Mouse (Mus musculus): ENCODE measurements around the gene Srf. TPM values are rescaled to one million over a fixed set of nuclear protein-coding genes. Genes with fewer than 3 reads are reported as not detected.

Srf gene
- 30.2 TPM for polyA plus RNA-seq (2014; fragmentation: Illumina TruSeq; extraction: RNeasy Lipid Tissue Mini Kit (QIAGEN cat#74804); ENCODE audit: low read depth, low replicate concordance)

GRCm38 (mm10) chr17:46555673-46556583 lies at the start of gene Srf:
Gene Srf, minus strand, starts transcription at chr17:46556175.

GRCm38 (mm10) chr17:46545813-46546564 lies 10.0 kb downstream of the Srf start, which contains the start of gene Cul9:
Gene Cul9, minus strand, starts transcription at chr17:46546388.

Other genes starting within 250 kb of the Srf start
- 6.6 TPM for gene Abcc10, start 227.8 kb downstream of the Srf start, polyA plus RNA-seq (2014; fragmentation: Illumina TruSeq; extraction: RNeasy Lipid Tissue Mini Kit (QIAGEN cat#74804); ENCODE audit: low read depth, low replicate concordance)
- gene Zfp318, start 172.4 kb downstream of the Srf start, polyA plus RNA-seq (2014; fragmentation: Illumina TruSeq; extraction: RNeasy Lipid Tissue Mini Kit (QIAGEN cat#74804); ENCODE audit: low read depth, low replicate concordance), result 18.1 TPM
- 1.2 TPM for gene Crip3, start 127.2 kb downstream of the Srf start, polyA plus RNA-seq (2014; fragmentation: Illumina TruSeq; extraction: RNeasy Lipid Tissue Mini Kit (QIAGEN cat#74804); ENCODE audit: low read depth, low replicate concordance)
- not detected for gene Slc22a7, start 117.7 kb downstream of the Srf start, polyA plus RNA-seq (2014; fragmentation: Illumina TruSeq; extraction: RNeasy Lipid Tissue Mini Kit (QIAGEN cat#74804); ENCODE audit: low read depth, low replicate concordance)
- 2.0 TPM for gene Ttbk1, start 68.5 kb downstream of the Srf start, polyA plus RNA-seq (2014; fragmentation: Illumina TruSeq; extraction: RNeasy Lipid Tissue Mini Kit (QIAGEN cat#74804); ENCODE audit: low read depth, low replicate concordance)
- 4.1 TPM for gene Dnph1, start 59.5 kb downstream of the Srf start, polyA plus RNA-seq (2014; fragmentation: Illumina TruSeq; extraction: RNeasy Lipid Tissue Mini Kit (QIAGEN cat#74804); ENCODE audit: low read depth, low replicate concordance)
- gene Cul9, start 9.8 kb downstream of the Srf start, polyA plus RNA-seq (2014; fragmentation: Illumina TruSeq; extraction: RNeasy Lipid Tissue Mini Kit (QIAGEN cat#74804); ENCODE audit: low read depth, low replicate concordance), result 19.3 TPM
- 17.2 TPM for gene Ptk7, start 73.3 kb upstream of the Srf start, polyA plus RNA-seq (2014; fragmentation: Illumina TruSeq; extraction: RNeasy Lipid Tissue Mini Kit (QIAGEN cat#74804); ENCODE audit: low read depth, low replicate concordance)
- 24.0 TPM for gene Klc4, start 89.8 kb upstream of the Srf start, polyA plus RNA-seq (2014; fragmentation: Illumina TruSeq; extraction: RNeasy Lipid Tissue Mini Kit (QIAGEN cat#74804); ENCODE audit: low read depth, low replicate concordance)
- 54.7 TPM for gene Mrpl2, start 90.1 kb upstream of the Srf start, polyA plus RNA-seq (2014; fragmentation: Illumina TruSeq; extraction: RNeasy Lipid Tissue Mini Kit (QIAGEN cat#74804); ENCODE audit: low read depth, low replicate concordance)
- 36.8 TPM for gene Cul7, start 94.2 kb upstream of the Srf start, polyA plus RNA-seq (2014; fragmentation: Illumina TruSeq; extraction: RNeasy Lipid Tissue Mini Kit (QIAGEN cat#74804); ENCODE audit: low read depth, low replicate concordance)
- gene Rrp36, start 118.2 kb upstream of the Srf start, polyA plus RNA-seq (2014; fragmentation: Illumina TruSeq; extraction: RNeasy Lipid Tissue Mini Kit (QIAGEN cat#74804); ENCODE audit: low read depth, low replicate concordance), result 23.4 TPM
- gene Mea1, start 122.6 kb upstream of the Srf start, polyA plus RNA-seq (2014; fragmentation: Illumina TruSeq; extraction: RNeasy Lipid Tissue Mini Kit (QIAGEN cat#74804); ENCODE audit: low read depth, low replicate concordance), result 127 TPM
- gene Klhdc3, start 124.7 kb upstream of the Srf start, polyA plus RNA-seq (2014; fragmentation: Illumina TruSeq; extraction: RNeasy Lipid Tissue Mini Kit (QIAGEN cat#74804); ENCODE audit: low read depth, low replicate concordance), result 58.3 TPM
- 35.1 TPM for gene Ppp2r5d, start 148.9 kb upstream of the Srf start, polyA plus RNA-seq (2014; fragmentation: Illumina TruSeq; extraction: RNeasy Lipid Tissue Mini Kit (QIAGEN cat#74804); ENCODE audit: low read depth, low replicate concordance)
- gene Pex6, start 155.3 kb upstream of the Srf start, polyA plus RNA-seq (2014; fragmentation: Illumina TruSeq; extraction: RNeasy Lipid Tissue Mini Kit (QIAGEN cat#74804); ENCODE audit: low read depth, low replicate concordance), result 26.6 TPM
- 7.1 TPM for gene Gnmt, start 173.0 kb upstream of the Srf start, polyA plus RNA-seq (2014; fragmentation: Illumina TruSeq; extraction: RNeasy Lipid Tissue Mini Kit (QIAGEN cat#74804); ENCODE audit: low read depth, low replicate concordance)
- 58.1 TPM for gene Cnpy3, start 196.0 kb upstream of the Srf start, polyA plus RNA-seq (2014; fragmentation: Illumina TruSeq; extraction: RNeasy Lipid Tissue Mini Kit (QIAGEN cat#74804); ENCODE audit: low read depth, low replicate concordance)
- gene Ptcra, start 207.5 kb upstream of the Srf start, polyA plus RNA-seq (2014; fragmentation: Illumina TruSeq; extraction: RNeasy Lipid Tissue Mini Kit (QIAGEN cat#74804); ENCODE audit: low read depth, low replicate concordance), result not detected
- 54.6 TPM for gene 2310039H08Rik, start 216.5 kb upstream of the Srf start, polyA plus RNA-seq (2014; fragmentation: Illumina TruSeq; extraction: RNeasy Lipid Tissue Mini Kit (QIAGEN cat#74804); ENCODE audit: low read depth, low replicate concordance)
- gene Rpl7l1, start 226.5 kb upstream of the Srf start, polyA plus RNA-seq (2014; fragmentation: Illumina TruSeq; extraction: RNeasy Lipid Tissue Mini Kit (QIAGEN cat#74804); ENCODE audit: low read depth, low replicate concordance), result 48.1 TPM

Measured in adipose tissue, adult 10 weeks (tissue).